Mouse (Mus musculus) liver, postnatal 0 days (tissue): ENCODE results near the gene Olfr1215.

Experiments
- CTCF ChIP-seq: sonication (generic); IDR thresholded peaks from 2 replicates; pipeline ENCODE4 v1.5.1; 2016; ENCODE audit warnings: antibody characterized with exemption, low read depth
- EP300 ChIP-seq: IDR thresholded peaks from 2 replicates; pipeline ENCODE4 v1.6.1; 2016; ENCODE audit warnings: antibody characterized with exemption, low read depth, mild to moderate bottlenecking

DNA sequence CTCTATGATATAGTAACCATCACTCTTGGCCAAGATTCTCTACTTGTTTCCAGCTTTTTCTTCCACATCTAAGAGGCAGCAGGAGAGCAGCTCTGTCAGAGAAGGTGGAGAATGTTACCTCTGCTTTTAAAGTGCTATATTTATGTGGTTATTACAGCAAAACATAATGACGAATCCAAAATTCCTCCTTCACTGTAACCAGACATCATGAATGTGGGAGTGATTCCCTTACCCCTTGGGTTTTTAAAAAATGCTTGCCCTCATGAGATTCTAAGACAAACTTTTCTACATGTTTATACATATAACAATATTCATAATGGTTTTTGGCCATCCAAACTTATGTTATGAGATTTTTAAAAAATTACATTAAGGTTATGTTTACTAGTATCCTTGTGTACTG lies 14.2 kb downstream of the Olfr1215 start, which contains the start of gene Olfr1214:
- no peak for TF ChIP-seq CTCF
- no peak for TF ChIP-seq EP300
